Mouse (Mus musculus): ENCODE results near the gene Lamtor1.

- no peak for TF ChIP-seq POLR2A (IDR thresholded peaks at IDR 0.05; ENCODE audit: borderline replicate concordance, control insufficient read depth, low read depth, low read length)
- TF ChIP-seq CTCF (IDR thresholded peaks at IDR 0.05; ENCODE audit: control insufficient read depth, insufficient read depth, low read length), result no peak
Measured at GRCm38 (mm10) chr7:101858362-101858761, 47.3 kb upstream of the Lamtor1 start.
